Mouse (Mus musculus): ENCODE data around the gene Nt5e. TPM values are rescaled to one million over a fixed set of nuclear protein-coding genes. Genes with fewer than 3 reads are reported as not detected.
A peak's percentile ranks its signal among the peaks of the same experiment; 100 is the strongest.
"Not testable (repeated sequence)": the region's sequence is repeated elsewhere in the genome, so short reads cannot be mapped to it uniquely, and the experiment has no call there.

Gene Nt5e
- 10 to 100 TPM; 24.2 to 28.3 TPM for total RNA-seq (2021)
- long read RNA-seq, experiment 1, transcript Nt5e-201 (9 exons, 3,995 nt) = major isoform, 22 of 29 reads
- long read RNA-seq, experiment 1, partial matches to known transcripts = 6 of 29 reads
- long read RNA-seq, experiment 1, other reads (novel, unspliced or antisense) = 1 of 29 reads
- long read RNA-seq, experiment 2, transcript Nt5e-201 (9 exons, 3,995 nt) = major isoform, 28 of 32 reads
- long read RNA-seq, experiment 2, partial matches to known transcripts = 3 of 32 reads
- long read RNA-seq, experiment 2, other reads (novel, unspliced or antisense) = 1 of 32 reads

- DNase-seq (ENCODE audit: low spot score in 2 of 2) = peak; percentile 36 to 52
These were observed at the start of gene Nt5e for GRCm38 (mm10) chr9:88326930-88327901. TSS of gene Nt5e (plus strand) at chr9:88327197.

DNA sequence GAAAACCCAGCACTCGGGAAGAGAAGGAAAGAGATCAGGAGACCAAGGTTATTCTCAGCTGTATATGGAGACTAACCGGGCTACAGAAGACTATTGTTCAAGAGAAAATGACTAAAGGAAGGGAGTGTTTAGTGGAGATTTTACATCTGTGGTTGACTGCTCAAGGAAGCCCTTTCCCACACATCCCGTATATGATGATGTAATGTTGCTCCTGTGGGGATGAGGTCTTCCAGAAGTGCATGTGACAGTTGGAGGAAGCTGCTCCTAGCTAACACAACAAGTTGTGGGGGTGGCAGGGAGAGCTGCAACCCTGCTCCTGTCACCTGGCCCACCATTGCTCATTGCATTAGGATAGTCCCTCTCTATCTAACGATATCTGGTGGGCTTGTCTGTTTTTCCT, 49.4 kb upstream of the Nt5e start:
- no peak for DNase-seq (ENCODE audit: low spot score in 2 of 2)

- no peak for DNase-seq (ENCODE audit: low spot score in 2 of 2)
These were observed 47.3 kb upstream of the Nt5e start for GRCm38 (mm10) chr9:88279728-88280127.

DNA sequence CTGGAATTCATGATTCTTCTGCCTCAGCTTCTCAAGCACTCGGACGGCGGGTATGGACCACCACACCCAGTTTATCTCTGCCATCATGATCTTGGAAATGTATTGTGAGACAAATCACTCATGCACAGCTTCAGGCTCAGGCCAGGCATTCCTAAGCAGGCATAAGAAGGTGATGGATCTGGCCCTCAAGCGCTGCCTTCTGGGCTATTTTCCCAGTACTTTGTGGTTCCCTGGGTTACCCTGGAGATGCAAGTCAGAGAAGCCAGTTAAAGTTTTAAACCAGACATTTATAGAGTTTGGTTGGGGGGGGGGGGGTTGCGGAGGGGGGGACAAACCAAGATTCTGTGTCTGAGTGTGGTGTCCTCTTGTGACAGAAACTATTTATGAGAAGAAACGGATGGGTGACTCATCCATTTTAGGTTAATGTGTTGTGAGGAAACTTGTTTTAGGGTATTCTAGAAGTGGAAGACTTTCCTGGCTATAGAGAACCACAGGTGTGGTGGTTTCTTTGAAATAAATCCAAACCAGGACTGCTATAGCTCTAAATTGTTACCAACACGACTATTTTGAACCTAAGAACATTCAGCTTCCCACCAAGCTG, 37.3 kb upstream of the Nt5e start:
- no peak for DNase-seq (ENCODE audit: low spot score in 2 of 2)

GRCm38 (mm10) chr9:88292836-88293370, 34.1 kb upstream of the Nt5e start:
- no peak for DNase-seq (ENCODE audit: low spot score in 2 of 2)

- DNase-seq (ENCODE audit: low spot score in 2 of 2) = no peak
These were observed 31.2 kb upstream of the Nt5e start for GRCm38 (mm10) chr9:88295798-88296197.

DNA sequence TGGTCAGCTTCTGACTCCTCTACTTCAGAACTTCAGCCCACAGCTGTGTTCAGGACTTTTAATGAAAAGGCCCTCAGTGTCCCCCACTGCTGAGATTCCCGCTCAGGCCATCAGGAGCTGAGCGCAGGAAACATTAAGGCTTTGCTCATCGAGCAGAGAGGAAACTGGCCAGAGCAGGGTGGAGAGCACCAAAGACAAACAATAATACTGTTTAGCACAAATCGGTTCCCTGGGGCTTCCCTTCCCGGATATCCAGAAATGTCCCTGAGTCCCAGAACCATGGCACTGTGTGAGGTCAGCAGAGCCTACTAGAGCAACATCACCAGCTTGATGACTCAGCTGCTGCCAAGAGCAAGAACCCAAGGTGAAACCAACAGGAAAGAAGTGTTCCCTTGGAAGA, 30.7 kb upstream of the Nt5e start:
- DNase-seq (ENCODE audit: low spot score in 2 of 2) = no peak

GRCm38 (mm10) chr9:88297244-88297643, 29.8 kb upstream of the Nt5e start:
- not testable (repeated sequence) for DNase-seq (ENCODE audit: low spot score in 2 of 2)

GRCm38 (mm10) chr9:88297871-88298658, 28.9 kb upstream of the Nt5e start:
- no peak for DNase-seq (ENCODE audit: low spot score in 2 of 2)

GRCm38 (mm10) chr9:88307019-88307618, 19.9 kb upstream of the Nt5e start:
- no peak for DNase-seq (ENCODE audit: low spot score in 2 of 2)

- DNase-seq (ENCODE audit: low spot score in 2 of 2) = no peak
These were observed 17.9 kb upstream of the Nt5e start for GRCm38 (mm10) chr9:88309127-88309526.

DNA sequence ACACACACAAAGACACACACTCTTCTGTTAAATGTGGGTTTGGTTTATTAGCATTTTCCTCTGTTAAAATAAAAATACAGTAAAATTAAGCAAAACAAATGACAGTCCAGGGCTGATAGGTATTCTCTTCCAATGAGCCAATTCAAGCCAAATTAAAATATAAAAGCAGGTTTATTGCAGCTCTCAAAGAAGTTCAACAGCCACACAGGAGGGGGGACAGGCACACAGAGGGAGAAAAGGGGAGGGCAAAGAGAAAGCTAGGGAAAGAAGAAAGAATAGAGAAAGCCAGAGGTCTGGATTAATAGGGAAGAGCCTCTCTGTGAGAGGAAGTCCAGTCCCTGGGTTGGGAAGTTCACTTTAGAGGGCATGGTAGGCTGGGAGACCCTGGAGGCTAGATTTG, 7.8 kb upstream of the Nt5e start:
- no peak for DNase-seq (ENCODE audit: low spot score in 2 of 2)

DNA sequence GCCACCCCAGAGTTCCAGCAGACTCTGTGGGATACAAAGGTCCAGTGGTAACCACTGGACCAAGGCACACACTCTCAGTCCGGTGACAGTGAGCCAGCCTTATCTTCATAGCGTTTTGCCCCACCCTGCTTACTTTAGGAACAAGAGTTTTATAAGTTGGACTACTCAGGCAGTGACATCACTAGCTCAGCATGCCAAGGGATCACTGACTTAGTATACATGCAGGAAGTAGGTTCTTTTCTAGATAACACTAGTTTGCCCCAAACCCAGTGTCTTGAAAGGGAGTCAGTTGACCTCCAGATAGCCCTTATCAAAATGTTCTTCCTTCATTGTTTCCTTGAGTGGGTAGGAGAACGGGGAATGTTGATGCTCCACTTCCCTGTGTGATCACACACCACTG, 2.4 kb upstream of the Nt5e start:
- DNase-seq (ENCODE audit: low spot score in 2 of 2) = no peak

DNA sequence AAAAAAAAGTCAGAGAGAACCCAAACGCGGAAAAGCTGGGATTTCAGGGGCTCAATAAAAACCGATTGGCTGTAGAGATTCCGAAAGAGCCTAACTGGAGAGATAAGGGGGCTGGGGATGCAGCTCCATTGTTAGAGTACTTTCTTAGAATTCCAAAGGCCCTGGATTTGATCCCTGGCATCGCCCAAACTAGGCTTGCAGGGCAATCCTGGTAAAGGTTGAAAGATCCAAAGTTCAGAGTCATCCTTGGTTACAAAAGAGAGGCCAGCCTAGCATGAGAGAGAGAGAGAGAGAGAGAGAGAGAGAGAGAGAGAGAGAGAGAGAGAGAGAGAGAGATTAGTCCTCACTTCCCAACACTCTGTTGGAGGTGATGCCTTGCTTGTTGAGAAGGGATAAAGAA, 1.7 kb downstream of the Nt5e start:
- DNase-seq (ENCODE audit: low spot score in 2 of 2) = no peak

DNA sequence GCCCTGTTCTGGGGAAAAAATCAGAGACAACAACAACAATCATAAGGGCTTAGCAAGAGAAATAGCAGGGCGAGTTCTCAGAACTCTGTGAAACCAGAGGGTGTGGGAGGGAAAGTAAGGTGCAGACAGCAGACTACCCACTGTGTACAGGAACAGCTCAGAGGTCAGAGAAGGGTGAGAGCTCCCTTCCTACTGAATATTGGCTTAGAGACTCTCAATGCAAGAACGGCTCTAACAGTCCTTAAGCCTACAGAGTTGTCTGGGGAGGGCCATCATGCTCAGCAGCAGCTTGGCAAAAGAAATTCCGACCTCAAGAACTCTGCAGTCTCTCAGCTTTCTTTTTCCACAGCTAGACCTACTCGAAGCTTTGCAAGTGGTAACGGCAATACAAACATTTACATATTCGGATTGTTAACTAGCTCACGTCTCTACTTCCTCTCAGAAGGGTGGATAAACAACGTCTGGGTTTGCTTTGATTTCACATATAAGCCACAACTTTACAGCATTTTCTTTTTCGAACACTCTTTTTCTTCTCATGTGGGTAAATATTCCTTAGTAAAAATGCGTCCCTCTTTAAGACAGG, 2.3 kb downstream of the Nt5e start:
- DNase-seq (ENCODE audit: low spot score in 2 of 2) = no peak

GRCm38 (mm10) chr9:88330316-88330715, 3.3 kb downstream of the Nt5e start:
- DNase-seq (ENCODE audit: low spot score in 2 of 2) = no peak

- DNase-seq (ENCODE audit: low spot score in 2 of 2) = no peak
These were observed 5.5 kb downstream of the Nt5e start for GRCm38 (mm10) chr9:88332447-88332846.

GRCm38 (mm10) chr9:88335839-88336238, 8.8 kb downstream of the Nt5e start:
- DNase-seq (ENCODE audit: low spot score in 2 of 2) = no peak

- DNase-seq (ENCODE audit: low spot score in 2 of 2) = no peak
These were observed 13.8 kb downstream of the Nt5e start for GRCm38 (mm10) chr9:88340819-88341218.

DNA sequence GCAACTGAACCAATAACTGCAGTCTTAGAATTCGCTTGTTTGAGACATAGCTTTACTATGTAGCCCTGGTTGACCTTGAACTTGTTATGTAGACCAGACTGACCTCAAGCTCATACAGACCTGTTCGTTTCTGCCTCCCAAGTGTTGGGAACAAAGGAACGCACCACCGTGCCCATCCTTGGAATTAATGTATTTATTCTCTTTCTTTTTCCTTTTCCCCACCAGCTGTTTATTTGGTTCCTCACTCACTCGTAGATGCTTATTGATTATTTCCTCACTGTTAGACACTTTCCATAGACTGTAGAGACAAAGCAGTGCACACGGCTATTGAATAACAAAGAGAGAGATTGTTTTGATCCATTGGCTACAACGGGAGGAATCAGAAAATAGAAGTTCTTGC, 15.2 kb downstream of the Nt5e start:
- no peak for DNase-seq (ENCODE audit: low spot score in 2 of 2)
